Mouse (Mus musculus): ENCODE measurements around the gene Urod. TPM values are rescaled to one million over a fixed set of nuclear protein-coding genes. Genes with fewer than 3 reads are reported as not detected.

The Urod gene
- 10 to 100 TPM; 92.0 to 98.7 TPM for total RNA-seq (2021)

GRCm38 (mm10) chr4:116993672-116994621, at the start of gene Urod:
Urod (minus strand) TSS chr4:116994413.
- intact Hi-C loops (cut with DNase I): loop anchor here (5.0 kb wide), 1 partner anchor 277 kb away; no protein-coding TSS in a partner anchor
- peak; percentile 97 for DNase-seq

- intact Hi-C loops (cut with DNase I): no loop called here
- DNase-seq: peak; percentile 67 to 79
Observed at GRCm38 (mm10) chr4:117041283-117041721, 47.1 kb upstream of the Urod start.

- intact Hi-C loops (cut with DNase I): no loop called here
- DNase-seq: no peak
Observed at GRCm38 (mm10) chr4:117040791-117041190, 46.6 kb upstream of the Urod start.

- DNase-seq: peak; percentile 68 to 69
Observed at GRCm38 (mm10) chr4:117039925-117040687, 45.9 kb upstream of the Urod start.

GRCm38 (mm10) chr4:117031105-117031504, 36.9 kb upstream of the Urod start:
- intact Hi-C loops (cut with DNase I): no loop called here
- DNase-seq: no peak

More at GRCm38 (mm10) chr4:117039925-117040687, 45.9 kb upstream of the Urod start:
- intact Hi-C loops (cut with DNase I): no loop called here

GRCm38 (mm10) chr4:117023469-117023868, 29.3 kb upstream of the Urod start:
- intact Hi-C loops (cut with DNase I): no loop called here
- no peak for DNase-seq

- intact Hi-C loops (cut with DNase I): loop anchor here (5.0 kb wide), 1 partner anchor 78 kb away; the partner anchor contains the start of gene Ptch2
- DNase-seq: peak; percentile 93
Observed at GRCm38 (mm10) chr4:117019206-117020134, 25.3 kb upstream of the Urod start, which contains the start of gene Eif2b3. Eif2b3 (plus strand) TSS chr4:117019402.

GRCm38 (mm10) chr4:117018327-117018726, 24.1 kb upstream of the Urod start:
- intact Hi-C loops (cut with DNase I): loop anchor here (5.0 kb wide), 1 partner anchor 79 kb away; the partner anchor contains the start of gene Ptch2
- no peak for DNase-seq

- no peak for DNase-seq
- intact Hi-C loops (cut with DNase I): loop anchor here (5.0 kb wide), 1 partner anchor 80 kb away; the partner anchor contains the start of gene Ptch2
Observed at GRCm38 (mm10) chr4:117017738-117018137, 23.5 kb upstream of the Urod start.

- intact Hi-C loops (cut with DNase I): loop anchor here (5.0 kb wide), 1 partner anchor 82 kb away; the partner anchor contains the start of gene Ptch2
- DNase-seq: no peak
Observed at GRCm38 (mm10) chr4:117014901-117015415, 20.7 kb upstream of the Urod start.

GRCm38 (mm10) chr4:117013596-117013995, 19.4 kb upstream of the Urod start:
- no peak for DNase-seq
- intact Hi-C loops (cut with DNase I): no loop called here

GRCm38 (mm10) chr4:117010231-117010630, 16.0 kb upstream of the Urod start:
- no peak for DNase-seq
- intact Hi-C loops (cut with DNase I): no loop called here

GRCm38 (mm10) chr4:117007058-117007457, 12.8 kb upstream of the Urod start:
- no peak for DNase-seq
- intact Hi-C loops (cut with DNase I): no loop called here

- intact Hi-C loops (cut with DNase I): no loop called here
- no peak for DNase-seq
Observed at GRCm38 (mm10) chr4:117005611-117006400, 11.6 kb upstream of the Urod start.

- intact Hi-C loops (cut with DNase I): loop anchor here (5.0 kb wide), 1 partner anchor 93 kb away; the partner anchor contains the start of gene Ptch2
- DNase-seq: no peak
Observed at GRCm38 (mm10) chr4:117004649-117005048, 10.4 kb upstream of the Urod start.

GRCm38 (mm10) chr4:117002543-117003521, 8.6 kb upstream of the Urod start:
- DNase-seq: peak; percentile 79 to 81
- intact Hi-C loops (cut with DNase I): loop anchor here (1.0 to 5.0 kb wide), 3 partner anchors 94 to 137 kb away; partner anchors contain the start of gene Ptch2

GRCm38 (mm10) chr4:117001957-117002356, 7.7 kb upstream of the Urod start:
- DNase-seq: no peak
- intact Hi-C loops (cut with DNase I): loop anchor here (1.0 to 5.0 kb wide), 3 partner anchors 95 to 138 kb away; partner anchors contain the start of gene Ptch2
